Mouse (Mus musculus) cerebellum, adult (tissue): ENCODE results near the gene Selenbp1.
"Not testable (repeated sequence)": the region's sequence is repeated elsewhere in the genome, so short reads cannot be mapped to it uniquely, and the experiment has no call there.

Experiments
- ATAC-seq: cut with Nextera tagmentation; 2 replicates; pipeline ENCODE4 v1.9.2; 2017; ENCODE audit warnings: mild to moderate bottlenecking, moderate library complexity, mixed read lengths; ENCODE audit not compliant: insufficient number of reproducible peaks, low FRiP score, low TSS enrichment

The Selenbp1 gene

GRCm38 (mm10) chr3:94931427-94932082 is 1.3 kb upstream of the Selenbp1 start:
- ATAC-seq, result not testable (repeated sequence)

- not testable (repeated sequence) for ATAC-seq
Observed at GRCm38 (mm10) chr3:94932279-94932678, 577 bp upstream of the Selenbp1 start.

GRCm38 (mm10) chr3:94933604-94934003 is 748 bp downstream of the Selenbp1 start:
- not testable (repeated sequence) for ATAC-seq

- not testable (repeated sequence) for ATAC-seq
Observed at GRCm38 (mm10) chr3:94934564-94934963, 1.7 kb downstream of the Selenbp1 start.

GRCm38 (mm10) chr3:94935332-94935731 is 2.5 kb downstream of the Selenbp1 start:
- ATAC-seq, result not testable (repeated sequence)

GRCm38 (mm10) chr3:94936147-94936546 is 3.3 kb downstream of the Selenbp1 start:
- not testable (repeated sequence) for ATAC-seq

- ATAC-seq, result not testable (repeated sequence)
Observed at GRCm38 (mm10) chr3:94937194-94937593, 4.3 kb downstream of the Selenbp1 start.

- ATAC-seq, result not testable (repeated sequence)
Observed at GRCm38 (mm10) chr3:94940033-94940432, 7.2 kb downstream of the Selenbp1 start.

- ATAC-seq, result not testable (repeated sequence)
Observed at GRCm38 (mm10) chr3:94942211-94942967, 9.5 kb downstream of the Selenbp1 start.

GRCm38 (mm10) chr3:94943706-94944105 is 10.8 kb downstream of the Selenbp1 start:
- not testable (repeated sequence) for ATAC-seq

- no peak for ATAC-seq
Observed at GRCm38 (mm10) chr3:94948066-94948614, 15.3 kb downstream of the Selenbp1 start.

- no peak for ATAC-seq
Observed at GRCm38 (mm10) chr3:94949645-94950044, 16.8 kb downstream of the Selenbp1 start.

- ATAC-seq, result no peak
Observed at GRCm38 (mm10) chr3:94952806-94953205, 19.9 kb downstream of the Selenbp1 start.

- no peak for ATAC-seq
Observed at GRCm38 (mm10) chr3:94953384-94953763, 20.5 kb downstream of the Selenbp1 start.

GRCm38 (mm10) chr3:94953764-94954616 is 21.1 kb downstream of the Selenbp1 start, which contains the start of gene Rfx5:
TSS of gene Rfx5 (plus strand) at chr3:94954075.
- ATAC-seq, result peak; percentile 94

- no peak for ATAC-seq
Observed at GRCm38 (mm10) chr3:94958295-94958694, 25.4 kb downstream of the Selenbp1 start.

GRCm38 (mm10) chr3:94959871-94960270 is 27.0 kb downstream of the Selenbp1 start:
- ATAC-seq, result no peak

- ATAC-seq, result no peak
Observed at GRCm38 (mm10) chr3:94960322-94960721, 27.5 kb downstream of the Selenbp1 start.

- ATAC-seq, result no peak
Observed at GRCm38 (mm10) chr3:94964989-94965388, 32.1 kb downstream of the Selenbp1 start.

- no peak for ATAC-seq
Observed at GRCm38 (mm10) chr3:94965878-94966277, 33.0 kb downstream of the Selenbp1 start.
